8 mouse cellular contexts compared by ENCODE assay signal in genomic region chr7:38107371-38108259, GRCm38 (mm10). TPM values are rescaled to one million over a fixed set of nuclear protein-coding genes. Genes with fewer than 3 reads are reported as not detected.
A peak's percentile ranks its signal among the peaks of the same experiment; 100 is the strongest.
DNase-seq lines count a peak whose midpoint lies in the region; ATAC-seq lines count a peak whose summit lies in the region.

Ccne1 (minus strand) TSS chr7:38107534.

- H3K4me2 ChIP-seq in hindbrain, embryonic 12.5 days (replicated peaks) = peak within 1 kb of the TSS; percentile 94

- 0 out of 2 replicates have a peak within 1 kb of the TSS, but pooled peaks have one; percentile 44 for H3K27ac ChIP-seq in hindbrain, embryonic 12.5 days

- H3K9me3 ChIP-seq in hindbrain, embryonic 12.5 days (replicated peaks) = no peaks in the 10 kb centered on the region

- no peaks in the 10 kb centered on the region for H3K27me3 ChIP-seq in hindbrain, embryonic 12.5 days

- H3K36me3 ChIP-seq in hindbrain, embryonic 12.5 days = peaks cover 6% of the 10 kb centered on the region; the same call in 1 of the 2 replicates

- WGBS in hindbrain, embryonic 12.5 days = 1% methylated on average over 75 of the region's 102 CpGs

- peak; percentile 96 for DNase-seq in MN1 (ENCODE audit: low spot score)
- peak; percentile 99 for DNase-seq in cerebellum, adult 9-10 months
- DNase-seq in frontal cortex, adult 2 months (ENCODE audit: extremely low spot score in 1 of 2, low spot score in 1 of 2) = peak; percentile 93 to 99
- DNase-seq in layer of hippocampus, postnatal 14 days (ENCODE audit: low spot score in 2 of 2) = peak; percentile 97 to 99
- DNase-seq in lung, postnatal 14 days = peak; percentile 100
- DNase-seq in retina, adult 2 months (ENCODE audit: low read depth, low spot score) = peak; percentile 91
- DNase-seq in thymus, postnatal 36 days = peak; percentile 99 to 100

- H3K4me1 ChIP-seq in hindbrain, embryonic 12.5 days = peaks cover 15% of the 10 kb centered on the region

- peak within 1 kb of the TSS; percentile 79 for H3K9ac ChIP-seq in hindbrain, embryonic 12.5 days

- ATAC-seq in hindbrain, embryonic 12.5 days (ENCODE audit: low FRiP score) = peak; percentile 93

- H3K4me3 ChIP-seq in hindbrain, embryonic 12.5 days = peak within 1 kb of the TSS; percentile 76

RNA-seq across cellular contexts. Expression of gene Ccne1, which starts in this region (rescaled TPM):
- 15.8 and 19.0 TPM in 2 replicates for polyA plus RNA-seq in frontal cortex, adult 2 months (2012; rRNA removed)
- 36.1 and 36.7 TPM in 2 replicates for polyA plus RNA-seq in hindbrain, embryonic 12.5 days (2016; fragmentation: Nextera tagmentation; extraction: Ambion mirVana)
- total RNA-seq in layer of hippocampus, postnatal 14 days (2021) = 10 to 100 TPM; 10.4 to 10.8 TPM

Comparison
In these comparisons a context has a peak if more than half of its experiments do, and no peak if none do; other contexts are left out.
1. Peak in every context shown above with its lines: DNase-seq, ATAC-seq, H3K4me3 ChIP-seq and H3K27ac ChIP-seq.